Mouse (Mus musculus) heart, adult 2 months (tissue): ENCODE measurements at regions not wholly inside any gene's neighbourhood (a gene's known extent, or its start where the extent isn't known, plus 50 kb on each side); places are given as distances from the start of the nearest gene placed in this dataset.

ENCODE experiments used
- CTCF ChIP-seq: fragments of 200-600 bp; IDR thresholded peaks from 2 replicates; pipeline ENCODE4 v1.8.1; 2022; ENCODE audit warnings: antibody characterized with exemption, mild to moderate bottlenecking, moderate library complexity
- EP300 ChIP-seq: fragments of 200-500 bp; IDR thresholded peaks from 2 replicates; pipeline ENCODE4 v1.6.1; 2011; ENCODE audit warnings: low read depth, low read length, control low read depth; ENCODE audit not compliant: insufficient read depth

DNA sequence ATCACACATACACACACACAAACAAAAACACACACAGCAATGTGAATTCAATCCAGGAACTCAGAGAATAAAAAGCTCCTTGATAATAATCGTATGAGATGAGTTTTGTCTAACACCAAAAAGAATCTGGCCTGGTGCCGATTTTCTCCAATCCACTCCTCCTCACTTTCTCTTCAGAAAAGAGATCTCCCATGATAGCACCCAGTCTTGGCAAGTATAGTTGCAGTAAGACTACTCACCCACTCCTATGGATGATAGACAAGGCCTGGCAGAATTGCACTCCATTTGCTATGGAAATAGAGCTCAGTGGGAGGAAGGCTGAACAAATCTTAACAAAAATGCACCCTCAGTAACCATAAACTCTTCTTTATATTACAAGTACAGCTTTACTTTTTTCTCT is 57.0 kb upstream of the Gm773 start:
- TF ChIP-seq CTCF, result no peak
- no peak for TF ChIP-seq EP300
